Mouse (Mus musculus) spleen, embryonic (tissue): ENCODE results near the gene Snrnp25.

ENCODE experiments used
- CTCF ChIA-PET: fragments of 350-600 bp; sonication (Branson Sonifier 250); formaldehyde crosslinking; loops from one replicate; lab custom pipeline; 2022; lab: Charles Lee

Snrnp25 gene

DNA sequence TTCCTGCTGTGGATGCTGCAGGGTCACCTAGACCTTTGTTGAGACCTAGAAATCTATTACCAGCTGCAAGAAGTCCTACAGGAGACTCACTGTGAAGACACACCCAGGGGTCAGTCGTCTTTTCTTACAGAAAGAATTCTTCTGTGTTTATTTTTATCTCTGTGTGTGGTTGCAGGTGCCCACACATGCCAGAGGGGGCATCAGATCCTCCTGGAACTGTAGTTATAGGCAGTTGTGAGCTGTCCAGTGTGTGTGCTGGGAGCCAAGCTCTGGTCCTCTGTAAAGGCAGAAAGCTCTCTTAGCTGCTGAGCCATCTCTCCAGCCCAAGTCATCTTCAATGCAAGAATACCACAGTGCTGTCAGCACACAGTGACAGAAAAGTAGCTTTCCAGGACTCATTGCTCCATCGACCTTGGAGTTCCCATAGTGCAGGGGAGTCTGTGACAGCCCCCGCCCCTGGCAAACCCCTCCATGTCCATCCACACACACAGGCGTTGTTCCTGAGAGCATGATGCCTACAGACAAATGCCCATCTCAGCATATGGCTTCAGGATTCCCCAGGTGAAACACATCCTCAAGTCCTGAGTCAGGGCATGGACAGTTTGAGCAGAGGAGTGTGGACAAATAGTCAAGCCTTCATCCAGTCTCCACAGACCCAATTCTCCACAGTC, 18.2 kb downstream of the Snrnp25 start:
- CTCF ChIA-PET = interaction anchor here (0.6 kb wide), 1 partner anchor 901 kb away, joined by 3 read pairs; no protein-coding TSS in a partner anchor

DNA sequence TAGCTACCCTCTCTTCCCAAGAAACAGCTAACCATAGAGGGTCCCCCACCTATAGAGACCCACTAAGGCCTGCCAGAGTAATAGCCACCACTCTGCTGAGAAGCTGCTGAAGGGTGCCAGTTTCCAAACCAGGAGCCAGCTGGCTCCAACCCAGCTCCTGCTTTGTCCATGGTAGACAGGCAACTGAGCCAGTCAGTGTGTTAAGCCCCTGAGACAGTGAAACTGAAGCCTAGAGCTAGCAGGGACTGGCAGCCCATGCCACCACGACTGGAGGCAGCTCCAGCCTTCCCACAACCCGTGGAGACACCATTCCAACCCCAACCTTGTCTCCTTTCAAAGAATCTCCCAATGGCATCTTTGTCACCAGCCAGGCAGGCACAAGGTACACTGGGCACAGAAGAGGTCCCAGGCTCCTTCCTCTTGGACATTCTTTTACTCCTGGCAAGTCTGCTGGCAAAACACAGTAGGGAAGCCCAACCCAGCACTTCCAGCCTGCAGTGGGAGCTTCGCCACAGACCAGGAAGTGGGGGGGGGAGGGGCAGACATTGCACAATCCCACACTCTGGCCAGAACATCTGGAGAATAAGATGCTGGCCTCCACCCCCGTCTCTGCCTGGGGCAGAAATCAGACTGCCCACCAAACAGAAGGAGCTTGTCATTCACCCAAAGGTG, 19.4 kb downstream of the Snrnp25 start:
- CTCF ChIA-PET = interaction anchor here (0.6 to 1.4 kb wide), 2 partner anchors 10 to 216 kb away, joined by 3 to 6 read pairs; no protein-coding TSS in a partner anchor

DNA sequence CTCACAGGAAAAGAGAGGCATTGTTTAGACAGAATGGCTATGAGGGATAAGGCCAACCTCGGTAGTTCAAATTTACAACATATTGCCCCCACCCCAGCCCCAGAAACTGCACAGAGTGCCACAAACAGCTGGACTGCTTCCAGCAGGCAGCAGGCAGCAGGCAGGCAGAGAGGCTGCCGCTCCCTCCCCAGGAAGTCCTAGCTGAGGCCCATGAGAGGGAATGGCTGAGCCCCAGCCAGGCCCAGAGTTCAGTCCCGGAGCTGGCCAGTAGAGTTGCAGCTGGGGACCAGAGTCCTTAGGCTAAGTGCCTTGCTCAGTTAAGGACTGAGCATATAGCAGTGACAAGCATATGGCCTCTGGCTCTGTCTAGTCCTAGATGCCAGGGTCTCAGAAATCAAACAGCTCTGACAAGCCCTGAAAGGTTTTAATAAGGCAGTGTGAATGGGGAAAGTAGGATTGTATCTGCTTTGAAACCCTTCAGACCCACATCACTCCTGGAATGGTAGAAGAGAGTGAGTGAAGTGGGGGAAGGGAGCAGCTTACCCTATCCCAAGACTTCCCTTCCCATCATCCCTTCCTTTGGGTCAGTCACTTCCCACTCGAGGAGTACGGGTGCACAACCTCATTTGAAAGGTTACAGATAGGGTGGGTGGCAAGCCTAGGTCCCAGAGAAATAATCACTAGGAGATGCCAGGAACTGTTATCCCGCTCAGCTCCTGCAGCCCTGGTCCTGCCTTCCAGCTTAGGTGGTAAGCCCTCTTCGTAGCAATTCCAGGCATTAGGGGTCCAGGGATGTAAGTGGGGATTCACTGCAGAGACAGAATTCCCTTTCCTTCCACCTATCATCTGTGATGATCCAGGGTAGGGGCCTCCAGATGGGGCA, 20.2 kb downstream of the Snrnp25 start:
- CTCF ChIA-PET = interaction anchor here (1.4 kb wide), 1 partner anchor 9 kb away, joined by 3 read pairs; no protein-coding TSS in a partner anchor

DNA sequence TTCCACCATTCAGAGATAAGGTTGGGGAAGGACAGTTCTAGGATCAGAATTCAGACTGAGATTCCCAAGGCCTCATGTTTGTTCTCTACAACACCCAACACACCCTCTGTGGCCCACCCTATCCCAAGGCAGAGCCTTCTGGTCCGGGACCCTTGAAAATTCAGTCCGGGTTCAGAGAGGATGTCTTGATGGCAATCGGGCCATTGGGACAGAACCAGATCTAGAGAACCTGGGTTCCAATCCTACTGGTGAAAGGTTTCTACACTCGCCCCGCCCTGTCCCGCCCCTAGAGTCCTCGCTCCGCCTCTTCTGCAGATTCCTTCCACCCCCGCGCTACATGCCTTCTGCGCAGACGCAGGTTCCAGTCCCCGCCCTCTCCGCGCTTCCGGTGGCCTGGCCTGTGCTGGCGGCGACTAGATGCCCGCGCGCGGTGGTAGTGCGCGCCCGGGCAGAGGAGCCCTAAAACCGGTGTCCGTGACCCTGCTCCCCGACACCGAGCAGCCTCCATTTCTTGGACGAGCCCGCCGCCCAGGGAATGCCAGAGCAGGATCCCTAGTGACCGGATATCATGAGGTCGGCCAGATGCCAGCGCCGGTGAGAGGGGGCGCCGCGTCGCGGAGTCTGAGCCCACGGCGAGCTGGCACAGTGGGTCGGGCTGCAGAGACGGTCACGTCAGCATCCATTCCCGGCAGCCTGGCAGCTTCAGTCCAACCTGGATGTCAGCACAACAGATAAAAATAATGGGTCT, 21.1 kb downstream of the Snrnp25 start, which contains the start of gene Mpg:
Gene Mpg (plus strand): TSS at position 382 of the 748 bp plus-strand sequence.
- CTCF ChIA-PET = interaction anchor here (1.4 kb wide), 1 partner anchor 8 kb away, joined by 3 read pairs; no protein-coding TSS in a partner anchor

DNA sequence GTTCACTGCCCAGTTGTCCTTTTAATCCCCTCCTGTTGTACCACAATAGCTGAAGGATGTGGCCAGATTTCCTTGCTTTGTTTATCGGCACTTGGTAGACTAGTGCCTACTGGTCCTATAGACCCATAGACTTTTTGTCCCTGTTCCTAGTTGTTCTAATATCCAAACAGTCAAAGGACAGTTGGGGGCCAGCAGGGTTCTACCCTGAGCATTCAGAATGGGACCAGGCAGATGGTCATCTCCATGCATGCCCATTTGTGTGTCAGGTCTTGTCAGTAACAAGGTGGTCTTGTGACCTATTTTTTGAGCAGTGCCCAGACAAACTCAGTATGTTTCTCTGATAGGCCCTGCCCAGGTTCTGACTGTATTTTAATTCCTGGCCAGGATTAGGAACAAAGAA, 21.8 kb downstream of the Snrnp25 start:
- CTCF ChIA-PET = no interaction called here

DNA sequence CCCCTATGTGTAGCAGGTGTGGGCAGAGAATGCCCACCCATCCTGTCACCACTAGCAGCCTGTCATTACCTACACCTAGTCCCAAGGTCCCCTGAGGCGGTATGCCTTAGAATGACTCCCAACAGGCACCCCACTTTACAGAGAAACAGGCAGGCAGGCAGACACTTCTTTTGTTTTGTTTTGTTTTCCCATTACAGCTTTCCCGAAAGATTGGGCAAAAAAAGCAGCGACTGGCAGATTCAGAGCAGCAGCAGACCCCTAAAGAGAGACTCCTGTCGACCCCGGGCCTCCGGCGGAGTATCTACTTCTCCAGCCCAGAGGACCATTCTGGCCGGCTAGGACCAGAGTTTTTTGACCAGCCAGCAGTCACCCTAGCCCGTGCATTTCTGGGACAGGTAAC, 22.3 kb downstream of the Snrnp25 start:
- CTCF ChIA-PET = no interaction called here

DNA sequence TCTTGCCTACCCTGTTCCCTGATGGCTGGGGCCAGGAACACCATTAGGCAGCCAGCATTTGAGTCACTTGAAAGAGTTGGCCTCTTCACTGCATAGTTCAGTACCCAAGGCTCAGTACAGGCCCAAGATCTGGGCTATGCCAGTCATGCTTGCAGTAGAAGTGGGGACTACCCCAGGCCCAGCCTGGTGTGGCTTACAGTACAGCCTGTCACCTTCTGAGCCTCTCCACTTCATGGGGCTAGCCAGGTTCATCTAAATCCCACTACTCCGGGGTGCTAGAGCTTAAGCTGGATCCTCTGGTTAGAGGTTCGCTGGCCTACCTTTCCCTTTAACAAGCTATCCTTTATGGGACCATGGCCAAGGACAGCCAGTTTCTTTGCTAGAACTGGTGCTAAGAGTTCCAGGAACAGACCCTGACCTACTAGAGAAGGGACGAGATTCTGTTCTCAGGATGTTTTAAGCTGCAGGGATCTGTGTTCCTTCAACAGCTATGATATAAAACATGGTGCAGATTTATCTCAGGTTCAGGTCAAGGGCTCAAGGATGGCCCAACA, 23.2 kb downstream of the Snrnp25 start:
- CTCF ChIA-PET = no interaction called here

DNA sequence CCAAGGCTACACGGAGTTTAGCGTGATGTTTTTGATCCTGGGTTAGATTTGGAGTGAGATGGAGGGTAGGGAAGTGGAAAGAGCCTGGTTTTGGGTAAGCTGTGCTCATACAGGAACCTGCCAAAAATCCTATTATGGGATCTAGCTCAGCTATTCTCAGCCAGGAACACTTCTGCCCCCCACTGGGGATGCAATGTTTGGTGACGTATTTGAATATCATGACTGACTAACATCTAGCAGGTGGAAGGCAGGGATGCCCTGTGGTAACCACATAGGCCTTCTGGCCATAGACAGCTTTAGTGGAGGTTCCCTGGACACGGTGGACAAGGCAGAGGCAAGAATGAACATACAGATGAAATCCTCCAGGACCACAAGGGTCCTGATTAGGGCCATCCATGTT, 25.0 kb downstream of the Snrnp25 start:
- CTCF ChIA-PET = interaction anchor here (0.6 kb wide), 1 partner anchor 10 kb away, joined by 3 read pairs; no protein-coding TSS in a partner anchor

DNA sequence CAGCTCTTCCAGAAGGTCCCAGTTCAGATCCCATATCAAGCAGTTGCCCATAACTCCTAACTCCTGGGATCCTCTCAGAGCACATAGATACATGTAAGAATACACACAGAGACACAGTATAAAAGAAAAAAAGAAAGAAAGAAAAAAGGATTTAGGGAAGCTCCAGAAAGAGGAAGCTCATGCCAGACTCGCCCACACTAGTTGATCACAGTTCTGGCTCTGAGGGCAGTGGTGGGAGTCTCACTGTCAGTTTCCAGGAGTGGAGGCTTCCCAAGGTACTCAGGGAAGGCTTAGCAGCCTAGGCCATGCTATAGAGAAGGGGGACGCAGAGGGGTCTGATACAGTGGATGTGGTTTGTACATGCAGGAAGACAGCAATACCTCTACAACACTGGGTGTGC, 25.9 kb downstream of the Snrnp25 start:
- CTCF ChIA-PET = interaction anchor here (0.6 kb wide), 1 partner anchor 10 kb away, joined by 3 read pairs; no protein-coding TSS in a partner anchor

DNA sequence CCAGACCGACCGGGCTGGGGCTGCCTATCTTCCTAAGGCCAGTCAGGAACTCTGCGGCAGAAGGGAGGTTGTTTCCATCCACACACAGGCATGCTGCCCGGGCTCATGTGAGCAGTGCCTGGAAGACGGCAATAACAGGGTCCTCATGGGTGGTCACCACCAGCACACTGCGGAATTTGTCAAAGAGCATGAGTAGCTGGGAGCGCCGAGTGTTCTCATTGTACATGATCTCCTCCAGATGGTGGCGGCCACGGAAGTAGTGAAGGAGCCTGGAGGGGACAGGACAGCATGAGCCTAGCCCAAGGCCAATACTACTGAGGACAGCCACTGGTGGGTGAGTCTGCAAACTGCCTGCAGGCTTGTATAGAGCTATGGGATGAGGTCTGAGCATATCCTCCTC, 27.6 kb downstream of the Snrnp25 start:
- CTCF ChIA-PET = interaction anchor here (0.7 kb wide), 1 partner anchor 90 kb away, joined by 3 read pairs; no protein-coding TSS in a partner anchor

DNA sequence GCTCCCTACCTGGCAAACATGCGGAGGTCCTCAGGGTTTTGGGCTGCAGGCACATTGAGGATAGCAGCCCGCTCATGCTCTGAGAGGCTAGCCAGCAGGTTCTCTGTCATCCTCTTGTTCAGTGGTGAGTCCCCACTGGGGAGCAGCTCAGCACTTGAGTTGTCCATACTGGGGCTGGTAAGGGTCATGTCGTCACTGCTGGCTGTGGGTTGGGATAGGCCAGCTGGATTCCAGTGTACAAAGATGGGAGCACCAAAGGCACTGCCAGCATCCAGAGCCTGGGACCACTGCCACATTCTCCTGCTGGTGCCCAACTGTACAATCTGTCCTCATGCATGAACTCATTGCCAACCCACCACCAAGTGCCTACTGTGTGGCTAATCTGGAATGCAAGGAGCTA, 28.7 kb downstream of the Snrnp25 start:
- CTCF ChIA-PET = interaction anchor here (1.2 to 1.5 kb wide), 2 partner anchors 8 to 16 kb away, joined by 3 to 6 read pairs; no protein-coding TSS in a partner anchor

DNA sequence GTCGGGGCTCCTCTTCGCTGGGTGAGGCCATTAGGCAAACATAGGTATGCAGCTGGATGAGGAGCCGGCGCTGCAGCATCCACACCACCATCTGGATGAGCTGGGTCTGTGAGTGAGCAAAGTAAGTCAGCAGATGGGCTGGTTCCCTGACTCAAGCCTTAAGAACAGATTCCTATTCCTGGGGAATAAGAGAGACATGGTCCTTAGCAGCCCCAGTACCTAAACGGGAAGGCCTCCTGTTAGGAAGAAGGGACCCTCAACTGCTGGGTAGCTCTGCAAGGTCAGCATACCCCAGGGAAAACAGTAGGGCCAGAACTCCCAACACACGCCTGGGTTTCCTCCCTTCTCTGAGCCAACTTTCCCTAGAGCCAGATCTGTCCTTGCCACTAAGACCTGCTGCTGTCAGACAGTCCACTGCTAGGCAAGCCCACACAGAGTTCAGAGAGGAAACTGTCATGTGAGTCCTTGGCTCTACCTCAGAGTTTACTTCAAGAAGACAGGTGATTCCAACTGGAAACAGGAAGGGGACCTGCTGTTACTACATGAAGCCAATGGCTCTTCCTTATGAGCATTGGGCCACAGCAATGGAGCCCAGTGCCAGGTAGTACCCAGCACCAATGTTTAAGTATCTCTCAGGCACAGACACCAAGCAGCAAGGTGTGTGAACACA, 29.7 kb downstream of the Snrnp25 start:
- CTCF ChIA-PET = interaction anchor here (0.6 to 1.2 kb wide), 2 partner anchors 9 to 212 kb away, joined by 3 to 4 read pairs; no protein-coding TSS in a partner anchor

DNA sequence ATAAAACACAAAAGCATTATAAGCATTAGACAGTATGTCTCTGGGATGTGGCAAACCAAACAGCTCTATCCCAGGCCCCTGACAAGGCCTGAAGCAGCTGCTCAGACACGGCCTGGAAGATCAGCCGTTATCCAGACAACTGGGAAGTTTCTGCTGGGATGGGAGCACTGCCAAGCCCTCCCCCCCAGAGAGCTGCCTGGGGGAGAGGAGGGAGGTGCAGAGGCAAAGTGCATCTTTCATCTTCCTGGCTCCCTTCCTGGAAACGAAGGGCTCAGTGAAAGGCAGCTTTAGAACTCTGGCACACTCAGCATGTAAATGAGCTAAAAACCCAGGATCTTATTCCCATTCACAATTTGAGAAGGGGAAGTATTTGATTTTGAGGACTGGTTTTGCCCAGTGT, 30.4 kb downstream of the Snrnp25 start:
- CTCF ChIA-PET = interaction anchor here (0.6 to 0.8 kb wide), 2 partner anchors 13 to 211 kb away, joined by 4 to 5 read pairs; partner anchors contain the start of gene Rhbdf1

DNA sequence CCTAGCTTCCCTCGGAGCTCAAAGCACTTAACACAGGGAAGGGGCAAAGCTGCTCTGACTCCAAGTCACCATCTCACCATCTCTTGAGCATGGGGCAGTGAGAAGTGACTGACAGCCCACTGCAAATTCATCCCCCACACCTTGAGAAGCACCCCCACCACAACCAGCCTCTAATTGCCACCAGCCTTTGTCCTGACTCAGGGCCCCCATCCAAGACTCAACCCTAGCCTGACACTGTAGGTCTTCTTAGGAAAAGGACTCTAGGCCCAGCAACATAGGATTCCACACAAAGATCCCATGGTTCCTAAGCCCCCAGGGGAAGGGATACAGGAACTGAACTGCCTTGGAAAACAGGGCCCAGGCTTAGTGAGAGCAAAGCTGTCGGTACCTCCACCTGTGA, 30.9 kb downstream of the Snrnp25 start:
- CTCF ChIA-PET = interaction anchor here (0.8 kb wide), 1 partner anchor 14 kb away, joined by 5 read pairs; the partner anchor contains the start of gene Rhbdf1

DNA sequence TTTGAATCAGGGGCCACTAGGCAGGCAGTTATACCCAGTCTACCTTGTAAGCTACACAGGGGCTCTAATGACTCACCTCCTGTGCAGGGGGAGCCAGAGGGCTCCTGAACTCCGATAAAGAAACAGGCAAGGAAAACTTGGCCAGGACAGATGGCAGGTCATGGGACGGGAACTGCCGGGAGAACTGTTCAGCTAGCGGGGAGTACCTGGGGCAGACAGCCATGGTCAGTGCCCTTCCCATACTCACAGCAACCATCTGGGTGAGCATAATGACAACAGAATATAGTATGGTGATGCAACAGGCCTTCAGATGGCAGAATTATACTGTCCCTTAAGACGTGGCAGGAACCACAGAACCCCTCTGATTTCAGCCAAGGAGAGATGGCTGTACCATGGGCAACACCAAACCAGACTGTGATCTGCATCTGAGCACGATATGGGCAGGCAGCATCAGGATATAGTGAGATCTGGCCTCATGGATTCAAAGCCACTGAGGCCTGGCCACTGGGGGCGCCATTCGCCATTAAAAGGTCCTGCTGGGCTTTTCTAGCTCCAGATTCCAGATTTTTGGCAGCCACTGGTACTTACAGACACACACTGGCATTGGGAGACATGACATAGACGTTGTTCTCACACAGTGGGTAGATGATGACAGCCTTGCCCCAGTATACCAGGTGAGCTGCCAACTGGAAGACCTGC, 31.6 kb downstream of the Snrnp25 start:
- CTCF ChIA-PET = interaction anchor here (2.2 kb wide), 1 partner anchor 18 kb away, joined by 12 read pairs; no protein-coding TSS in a partner anchor

DNA sequence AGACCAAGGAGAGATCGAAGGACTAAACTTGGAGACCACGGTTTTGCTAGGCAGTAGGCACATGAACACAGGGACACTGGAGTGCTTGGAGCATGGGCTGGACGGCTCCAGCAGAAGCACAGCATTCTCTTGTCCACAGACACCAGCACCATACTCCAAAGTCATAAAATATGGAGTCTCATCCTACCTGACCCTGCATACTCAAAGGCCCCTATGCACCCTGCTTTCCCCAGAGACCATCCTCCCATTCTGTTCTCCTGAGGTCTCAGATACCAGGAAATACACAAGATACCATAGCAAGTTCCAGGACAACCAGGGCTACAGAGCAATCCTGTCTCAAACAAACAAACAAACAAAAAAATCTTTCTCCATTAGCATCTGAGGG, 32.2 kb downstream of the Snrnp25 start:
- CTCF ChIA-PET = interaction anchor here (1.0 to 2.2 kb wide), 2 partner anchors 18 to 23 kb away, joined by 4 to 12 read pairs; no protein-coding TSS in a partner anchor

DNA sequence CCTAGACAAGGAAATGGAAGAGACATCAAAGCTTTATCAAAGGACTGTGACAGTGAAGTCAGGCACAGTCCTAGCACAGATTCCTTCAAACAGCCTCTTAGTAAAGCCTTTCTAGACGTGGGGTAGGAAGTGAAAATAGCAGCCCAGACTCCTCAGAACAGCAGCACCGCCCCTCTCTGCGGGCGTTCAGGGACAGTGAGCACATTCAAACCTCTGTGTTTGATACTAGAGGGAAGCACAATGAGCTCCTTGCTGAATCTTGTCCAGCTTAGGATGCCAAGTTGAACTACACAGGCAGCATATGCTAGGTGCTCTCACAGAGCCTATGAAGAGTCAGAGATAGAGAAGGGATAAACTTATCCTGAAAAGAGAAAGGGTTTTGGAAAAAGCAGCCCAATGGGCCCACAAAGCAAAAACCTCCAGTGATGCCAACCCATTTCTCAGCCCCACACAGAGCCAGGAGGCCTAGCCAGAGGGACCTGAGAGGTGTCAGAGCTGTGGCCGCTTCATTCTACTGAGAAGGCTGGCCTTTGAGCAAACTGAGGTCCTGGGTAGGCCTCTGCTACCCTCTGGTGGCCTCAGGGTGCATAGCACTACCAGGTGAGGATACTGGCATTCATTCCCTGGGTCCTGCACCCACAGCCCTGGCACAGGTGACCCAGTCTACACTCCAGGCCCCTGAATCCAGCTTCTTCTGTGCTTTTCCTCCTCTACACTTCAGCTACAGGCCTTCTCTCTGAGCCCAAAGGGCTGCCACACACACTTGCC, 33.1 kb downstream of the Snrnp25 start:
- CTCF ChIA-PET = interaction anchor here (1.0 to 2.2 kb wide), 4 partner anchors 19 to 55 kb away, joined by 3 to 12 read pairs (median 8); no protein-coding TSS in a partner anchor

DNA sequence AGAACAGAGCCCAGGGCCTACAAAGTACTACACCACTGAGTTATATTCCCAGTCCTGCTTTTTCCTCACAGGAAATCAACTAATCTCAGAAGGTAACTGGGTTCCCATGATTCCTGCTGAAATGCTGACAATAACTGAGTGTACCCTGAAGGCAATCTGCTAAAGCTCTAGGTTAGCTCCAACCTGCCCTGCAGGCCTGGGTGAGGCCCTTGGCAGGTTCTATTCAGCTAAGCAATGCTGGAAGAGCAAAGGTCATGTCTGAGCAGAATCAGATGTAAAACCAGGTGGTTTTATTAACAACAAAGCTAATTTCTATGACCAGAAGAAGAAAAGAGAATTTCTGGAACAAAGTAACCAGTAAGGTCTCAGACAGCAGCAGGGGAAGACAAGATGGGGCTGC, 36.2 kb downstream of the Snrnp25 start:
- CTCF ChIA-PET = no interaction called here
